Mouse (Mus musculus) embryonic stem cell, embryonic (primary cell): ENCODE data around the gene Gm9945.

Experiments
- CTCF ChIA-PET, 4 experiments: fragments of 300-600 bp in 2 of 4; fragments of 350-600 bp in 2 of 4; sonication (Branson Sonifier 250); formaldehyde crosslinking; loops; one replicate each; lab custom pipeline; 2022; ENCODE audit warnings: inconsistent platforms in 2 of 4; lab: Charles Lee
- POLR2A ChIA-PET, 4 experiments: fragments of 300-600 bp in 2 of 4; fragments of 350-600 bp in 2 of 4; sonication (Branson Sonifier 250); formaldehyde crosslinking; loops; one replicate each; lab custom pipeline; 2022; ENCODE audit warnings: antibody characterized with exemption in 4 of 4, inconsistent platforms in 1 of 4; lab: Charles Lee

The Gm9945 gene

DNA sequence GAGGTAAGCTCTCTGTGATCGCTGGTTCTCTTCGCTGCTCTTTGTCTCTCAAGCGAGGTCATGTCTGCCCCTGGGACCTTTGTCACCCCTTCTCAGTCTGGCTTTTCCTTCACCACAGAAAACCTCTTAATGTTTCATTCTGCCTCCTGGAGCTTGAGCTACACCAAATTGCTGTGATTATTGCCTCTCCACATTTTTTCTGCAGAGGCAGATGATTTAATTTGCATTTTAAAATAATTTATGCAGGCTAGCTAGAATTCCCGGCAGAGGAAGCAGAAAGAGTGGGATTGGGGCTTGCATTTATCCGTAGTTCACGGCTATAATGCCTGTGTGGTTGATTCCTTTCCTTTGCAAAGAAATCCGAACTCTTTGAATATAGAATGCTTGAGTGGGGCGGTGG, 4.3 kb upstream of the Gm9945 start:
- ChIA-PET CTCF (interaction anchor here (0.6 to 2.0 kb wide), 5 partner anchors 9 to 1251 kb away, joined by 3 to 5 read pairs (median 3); partner anchors contain the start of genes Gm10447 (in 1 of the 4) and Shroom1 (in 1 of the 4)), POLR2A (interaction anchor here in 2 of 4 experiments (0.6 to 1.6 kb wide), 4 partner anchors 9 to 1385 kb away, joined by 3 to 6 read pairs (median 4); partner anchors contain the start of genes Gm10447 (in 1 of the 2) and Shroom1 (in 1 of the 2))

DNA sequence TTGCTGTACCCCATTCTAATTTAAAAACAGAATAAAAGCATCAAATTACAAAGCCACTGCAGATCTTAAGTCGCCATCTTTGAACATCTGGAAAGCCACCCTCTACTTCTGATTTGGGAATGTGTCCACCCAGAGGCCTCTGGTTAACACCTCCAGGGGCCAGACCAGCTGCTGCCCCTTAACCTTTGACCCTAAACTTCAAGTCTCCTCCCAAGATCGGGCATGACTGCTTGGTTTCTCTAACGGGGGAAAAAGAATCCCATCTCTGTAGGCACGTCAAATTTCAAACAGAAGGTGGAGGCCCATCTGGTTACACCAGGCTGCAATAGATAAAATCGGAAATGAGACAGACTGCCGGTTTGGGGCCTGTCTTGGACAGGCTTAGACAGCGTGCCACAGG, 2.1 kb upstream of the Gm9945 start:
- POLR2A ChIA-PET, result interaction anchor here in 2 of 4 experiments (1.1 to 1.9 kb wide), 5 partner anchors 8 to 46 kb away, joined by 4 to 8 read pairs (median 5); partner anchors contain the start of gene Gm9837 (in 2 of the 2)
- CTCF ChIA-PET, result interaction anchor here in 3 of 4 experiments (0.8 to 3.0 kb wide), 5 partner anchors 8 to 14 kb away, joined by 3 to 22 read pairs (median 4); partner anchors contain the start of gene Gm9837 (in 2 of the 3)

DNA sequence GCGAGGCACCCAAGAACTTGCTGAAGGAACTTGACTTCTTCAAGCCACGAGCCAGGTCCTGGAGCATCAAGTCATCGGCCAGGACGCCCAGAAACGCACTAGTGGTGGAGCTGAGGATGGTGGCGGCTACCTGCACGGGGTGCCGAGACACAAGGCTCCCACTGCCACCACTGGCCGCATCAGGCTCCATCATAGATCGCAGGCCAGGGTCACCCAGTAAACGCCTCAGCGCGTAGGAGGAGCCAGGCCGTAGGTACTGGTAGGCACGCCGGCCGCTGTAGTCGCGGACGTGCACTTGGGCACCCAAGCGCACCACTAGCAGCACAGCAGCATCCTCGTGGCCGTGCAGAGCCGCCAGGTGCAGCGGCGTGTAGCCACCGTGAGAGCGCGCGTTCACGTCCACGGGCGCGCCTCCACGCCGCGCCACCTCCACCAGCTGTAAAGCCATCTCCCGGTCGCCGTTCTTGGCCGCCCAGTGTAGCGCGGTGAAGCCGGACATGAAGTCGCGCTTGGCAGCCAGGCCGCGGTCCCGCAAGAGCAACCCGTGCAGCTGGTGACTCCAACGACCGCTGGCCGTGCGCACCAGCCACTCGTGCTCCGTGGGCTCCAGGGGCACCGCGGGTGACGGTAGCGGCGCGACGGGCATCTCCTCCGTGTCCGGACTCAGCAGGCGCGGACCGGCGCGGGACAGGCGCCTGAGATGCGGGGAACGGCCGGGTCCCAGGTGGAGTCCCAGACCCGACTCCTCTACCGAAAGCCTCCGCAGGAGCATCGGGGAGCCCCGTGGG, 1.4 kb upstream of the Gm9945 start:
- ChIA-PET POLR2A (interaction anchor here in 3 of 4 experiments (0.5 to 2.4 kb wide), 18 partner anchors 9 to 986 kb away, joined by 3 to 12 read pairs (median 4); partner anchors contain the start of genes Gm9837 (in 2 of the 3), Shroom1 (in 2 of the 3), Gm10447 (in 1 of the 3) and Rad50 (in 1 of the 3)), CTCF (interaction anchor here in 3 of 4 experiments (0.8 to 3.0 kb wide), 10 partner anchors 8 to 258 kb away, joined by 3 to 22 read pairs (median 6); partner anchors contain the start of gene Gm9837 (in 3 of the 3))

- POLR2A ChIA-PET, result interaction anchor here (0.5 to 2.4 kb wide), 26 partner anchors 9 to 1690 kb away, joined by 3 to 12 read pairs (median 4); partner anchors contain the start of genes Shroom1 (in 2 of the 4), Gm10447 (in 1 of the 4), Gm9837 (in 1 of the 4) and Kif3a (in 1 of the 4)
These were observed 689 bp upstream of the Gm9945 start for GRCm38 (mm10) chr11:53479171-53479782.

DNA sequence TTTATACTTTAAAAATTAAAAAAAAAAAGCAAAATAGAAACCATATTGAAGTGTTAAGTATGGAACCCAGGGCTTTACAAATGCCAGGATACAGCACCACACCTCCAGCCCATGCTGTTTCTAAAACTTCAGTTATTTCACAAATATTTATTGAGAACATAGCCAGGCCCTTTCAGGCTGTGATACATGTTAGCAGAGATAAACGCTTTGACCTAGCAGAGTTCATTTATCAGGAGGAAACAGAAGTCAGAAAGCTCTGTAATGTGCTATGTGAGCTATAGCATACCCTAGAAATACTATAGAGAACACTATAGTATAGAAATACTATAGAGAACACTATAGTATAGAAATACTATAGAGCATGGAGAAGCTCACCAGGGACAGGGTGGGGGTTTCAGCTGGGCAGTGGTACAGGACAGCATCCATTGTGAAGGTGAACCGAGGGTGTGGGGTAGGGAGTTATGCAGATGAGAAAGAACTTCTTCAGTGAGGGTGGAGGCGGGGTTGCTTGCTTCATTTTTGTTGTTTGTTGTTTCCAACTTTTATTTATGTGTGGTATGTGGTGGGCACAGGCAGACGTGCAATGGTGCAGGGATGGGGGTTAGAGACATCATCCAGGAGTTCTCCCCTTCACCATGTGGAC, 1.2 kb downstream of the Gm9945 start:
- POLR2A ChIA-PET, result no interaction called here

More at GRCm38 (mm10) chr11:53479171-53479782, 689 bp upstream of the Gm9945 start:
- CTCF ChIA-PET, result interaction anchor here (0.5 to 3.0 kb wide), 15 partner anchors 9 to 1753 kb away, joined by 3 to 22 read pairs (median 4); partner anchors contain the start of genes Gm9837 (in 3 of the 4), Gm10447 (in 1 of the 4) and Shroom1 (in 1 of the 4)

DNA sequence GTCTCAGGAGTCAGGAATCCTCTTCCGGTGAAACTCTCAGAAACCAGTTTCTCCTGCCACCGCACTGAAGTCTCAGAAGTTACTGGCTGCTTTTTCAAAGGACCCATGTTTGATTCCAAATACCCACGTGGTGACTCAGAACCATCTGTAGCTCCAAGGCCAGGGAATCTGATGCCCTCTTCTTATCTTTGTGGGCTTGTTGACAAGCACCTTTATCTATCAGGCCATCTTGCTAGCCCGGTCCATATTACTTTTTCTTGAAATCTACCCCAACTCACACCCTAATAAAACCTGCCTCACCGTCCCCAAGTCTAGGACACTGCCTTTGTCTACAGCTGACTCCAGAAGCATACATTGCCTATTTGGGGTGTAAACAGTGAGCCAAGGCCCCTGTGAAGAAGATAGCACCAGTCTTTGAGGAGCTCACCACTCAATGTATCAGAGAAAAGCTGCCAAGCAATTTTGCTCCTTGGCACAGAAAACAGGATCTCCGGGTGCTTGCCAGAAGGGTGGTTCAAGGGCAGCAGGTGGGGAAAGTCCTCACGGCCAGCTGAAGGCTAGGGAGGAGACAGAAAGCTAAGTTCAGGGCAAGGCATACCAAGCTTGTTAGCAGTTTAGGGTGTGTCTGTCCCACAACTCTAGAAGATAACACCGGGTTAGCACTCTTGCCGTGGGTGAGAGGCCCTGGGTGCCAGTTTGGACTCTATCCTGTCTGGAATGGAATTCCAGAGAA, 3.4 kb downstream of the Gm9945 start:
- CTCF ChIA-PET, result interaction anchor here in 3 of 4 experiments (0.6 to 2.8 kb wide), 7 partner anchors 13 to 254 kb away, joined by 3 to 14 read pairs (median 3); partner anchors contain the start of gene Gm9837 (in 2 of the 3)
- POLR2A ChIA-PET, result no interaction called here

More for the DNA sequence above, 1.2 kb downstream of the Gm9945 start:
- CTCF ChIA-PET, result interaction anchor here in 3 of 4 experiments (0.6 to 2.8 kb wide), 4 partner anchors 10 to 255 kb away, joined by 3 to 14 read pairs (median 5); partner anchors contain the start of gene Gm9837 (in 2 of the 3)

DNA sequence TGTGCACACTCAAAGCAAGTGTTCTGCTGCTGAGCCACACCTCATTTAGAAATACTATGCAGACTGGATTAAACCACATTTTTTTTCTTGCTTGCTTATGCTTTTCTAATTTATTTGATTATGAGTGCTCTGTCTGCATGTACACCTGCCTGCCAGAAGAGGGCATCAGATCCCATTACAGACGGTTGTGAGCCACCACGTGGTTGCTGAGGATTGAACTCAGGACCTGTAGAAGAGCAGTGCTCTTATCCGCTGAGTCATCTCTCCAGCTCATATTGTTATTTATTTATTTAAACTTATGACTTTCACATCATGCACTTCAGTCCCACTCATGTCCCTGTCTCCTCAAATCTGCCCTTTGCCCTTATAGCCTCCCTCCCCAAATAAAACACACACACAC, 5.8 kb downstream of the Gm9945 start:
- CTCF ChIA-PET, result interaction anchor here (0.6 to 2.6 kb wide), 11 partner anchors 13 to 251 kb away, joined by 3 to 18 read pairs (median 5); partner anchors contain the start of gene Gm9837 (in 2 of the 4)
- POLR2A ChIA-PET, result interaction anchor here in 1 of 4 experiments (1.2 to 2.1 kb wide), 3 partner anchors 10 to 55 kb away, joined by 3 to 10 read pairs (median 5); partner anchors contain the start of genes Gdf9 and Uqcrq

GRCm38 (mm10) chr11:53486351-53486750, 6.4 kb downstream of the Gm9945 start:
- ChIA-PET POLR2A (interaction anchor here in 3 of 4 experiments (0.5 to 2.1 kb wide), 11 partner anchors 9 to 1068 kb away, joined by 3 to 10 read pairs (median 3); partner anchors contain the start of genes Gdf9 (in 2 of the 3), Uqcrq (in 2 of the 3), Rad50 (in 1 of the 3) and Sept8 (in 1 of the 3)), CTCF (interaction anchor here (0.6 to 2.6 kb wide), 21 partner anchors 14 to 251 kb away, joined by 3 to 18 read pairs (median 4); partner anchors contain the start of gene Gm9837 (in 3 of the 4))

DNA sequence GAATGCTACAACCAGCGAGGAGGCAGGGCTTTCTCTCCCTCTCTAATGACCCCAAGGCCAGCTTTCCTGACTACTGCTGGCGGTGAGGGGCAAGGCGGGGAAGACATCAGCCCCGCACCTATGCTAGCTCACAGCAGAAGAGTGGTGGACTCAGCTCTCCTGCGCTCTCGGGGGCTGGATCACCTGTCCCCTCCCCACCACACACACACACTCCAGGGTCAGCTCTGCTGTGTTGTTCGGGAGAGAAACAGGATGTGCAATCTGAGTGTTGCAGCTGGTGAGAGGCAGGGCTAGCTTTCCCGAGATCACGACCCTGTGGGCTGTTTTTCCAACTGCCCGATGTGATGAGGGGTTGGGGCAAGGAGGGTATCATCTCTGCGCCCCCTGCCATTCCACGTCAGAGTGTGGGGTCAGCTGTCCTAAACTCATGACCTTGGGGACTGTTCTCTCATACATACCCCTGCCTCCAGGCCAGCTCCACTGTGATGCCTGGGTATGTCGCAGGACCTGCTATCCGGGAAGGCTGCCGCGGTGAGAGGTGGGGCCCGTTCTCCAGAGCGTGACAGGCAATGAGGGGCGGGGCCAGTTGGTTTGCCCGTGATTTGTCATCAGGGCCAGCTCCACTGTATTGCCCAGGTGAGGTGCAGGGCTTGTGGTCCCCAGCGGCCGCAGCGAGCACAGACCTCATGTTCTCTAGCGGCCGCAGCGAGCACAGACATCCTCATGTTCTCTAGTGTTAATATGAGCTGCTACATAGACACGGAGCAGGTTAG, 7.0 kb downstream of the Gm9945 start:
- ChIA-PET POLR2A (interaction anchor here in 3 of 4 experiments (0.5 to 2.1 kb wide), 12 partner anchors 9 to 1068 kb away, joined by 3 to 10 read pairs (median 3); partner anchors contain the start of genes Gdf9 (in 2 of the 3), Uqcrq (in 2 of the 3), Rad50 (in 1 of the 3) and Sept8 (in 1 of the 3)), CTCF (interaction anchor here (0.6 to 2.6 kb wide), 27 partner anchors 13 to 444 kb away, joined by 3 to 18 read pairs (median 3); partner anchors contain the start of gene Gm9837 (in 3 of the 4))

DNA sequence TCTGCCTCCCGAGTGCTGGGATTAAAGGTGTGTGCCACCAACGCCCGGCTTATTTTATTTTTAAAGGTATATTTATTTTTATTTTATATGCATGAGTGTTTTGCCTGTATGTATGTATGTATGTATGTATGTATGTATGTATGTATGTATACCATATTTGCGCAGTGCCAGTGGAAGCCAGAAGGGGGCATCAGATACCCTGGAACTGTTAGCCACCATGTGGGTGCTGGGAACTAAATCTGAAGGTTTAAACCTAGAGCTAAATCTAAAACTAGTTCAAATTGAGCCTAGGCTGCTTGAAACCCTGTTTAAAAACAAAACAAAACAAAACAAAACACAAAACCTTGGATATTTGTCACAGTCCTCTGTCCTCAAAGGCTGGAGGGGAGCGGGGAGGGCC, 9.0 kb downstream of the Gm9945 start:
- POLR2A ChIA-PET, result interaction anchor here in 1 of 4 experiments (0.9 to 1.3 kb wide), 4 partner anchors 10 to 58 kb away, joined by 3 to 4 read pairs (median 3); partner anchors contain the start of genes Gdf9 and Uqcrq
- CTCF ChIA-PET, result interaction anchor here in 2 of 4 experiments (0.6 to 1.4 kb wide), 7 partner anchors 36 to 782 kb away, joined by 3 to 9 read pairs (median 5); no protein-coding TSS in a partner anchor

GRCm38 (mm10) chr11:53489421-53489820, 9.5 kb downstream of the Gm9945 start:
- POLR2A ChIA-PET, result interaction anchor here in 2 of 4 experiments (0.6 to 1.3 kb wide), 5 partner anchors 10 to 1190 kb away, joined by 3 to 4 read pairs (median 3); partner anchors contain the start of genes Gdf9 (in 1 of the 2) and Uqcrq (in 1 of the 2)
- CTCF ChIA-PET, result interaction anchor here in 3 of 4 experiments (0.6 to 1.4 kb wide), 8 partner anchors 36 to 782 kb away, joined by 3 to 9 read pairs (median 4); no protein-coding TSS in a partner anchor

- CTCF ChIA-PET, result no interaction called here
- POLR2A ChIA-PET, result interaction anchor here in 2 of 4 experiments (0.8 to 1.3 kb wide), 2 partner anchors 12 to 75 kb away, joined by 4 read pairs; partner anchors contain the start of gene Kif3a (in 1 of the 2)
These were observed 12.0 kb downstream of the Gm9945 start for GRCm38 (mm10) chr11:53491954-53492401.

GRCm38 (mm10) chr11:53493243-53493955, 13.4 kb downstream of the Gm9945 start:
- ChIA-PET POLR2A (interaction anchor here in 2 of 4 experiments (0.6 to 1.3 kb wide), 3 partner anchors 13 to 62 kb away, joined by 3 to 4 read pairs (median 3); partner anchors contain the start of genes Gdf9 (in 1 of the 2), Gm9945 (in 1 of the 2) and Sowaha (in 1 of the 2)), CTCF (interaction anchor here in 2 of 4 experiments (0.5 to 0.9 kb wide), 3 partner anchors 23 to 771 kb away, joined by 3 to 4 read pairs (median 4); partner anchors contain the start of gene Gm9837 (in 1 of the 2))

- ChIA-PET CTCF (interaction anchor here in 1 of 4 experiments (1.3 to 2.3 kb wide), 2 partner anchors 25 to 29 kb away, joined by 3 to 5 read pairs; partner anchors contain the start of gene Gm9837), POLR2A (interaction anchor here in 1 of 4 experiments (1.5 to 3.3 kb wide), 3 partner anchors 9 to 13 kb away, joined by 4 to 8 read pairs (median 5); no protein-coding TSS in a partner anchor)
These were observed 15.5 kb downstream of the Gm9945 start for GRCm38 (mm10) chr11:53495417-53495816.
